12 mouse cellular contexts compared by ENCODE assay signal in genomic region chr16:30055927-30056326, GRCm38 (mm10).
"Had no signal": no experiment of that assay in that cellular context is flagged by ENCODE, and none has a peak within 500 bp of the region (broad histone marks: within the 10 kb centered on the region; RNA-seq: fewer than 3 reads in every experiment).

No protein-coding gene starts in this region.

- ATAC-seq: midbrain, embryonic 15.5 days had no signal

- H3K9me3 ChIP-seq: hindbrain, embryonic 13.5 days; limb, embryonic 13.5 days; midbrain, embryonic 10.5 days; midbrain, embryonic 15.5 days; neural tube, embryonic 12.5 days had no signal

- DNase-seq: kidney, adult 18-20 months; kidney, postnatal 14 days; left cerebral cortex, postnatal 4 days; lung, adult 18-20 months; thymus, postnatal 14 days had no signal

- H3K9ac ChIP-seq: hindbrain, embryonic 13.5 days; limb, embryonic 13.5 days; liver, embryonic 14.5 days; midbrain, embryonic 15.5 days; neural tube, embryonic 12.5 days had no signal

- H3K4me3 ChIP-seq: hindbrain, embryonic 13.5 days; layer of hippocampus, adult 2 months; limb, embryonic 13.5 days; midbrain, embryonic 10.5 days; midbrain, embryonic 15.5 days; neural tube, embryonic 12.5 days had no signal

- H3K27ac ChIP-seq: hindbrain, embryonic 13.5 days; layer of hippocampus, adult 2 months; limb, embryonic 13.5 days; liver, embryonic 14.5 days; midbrain, embryonic 10.5 days; midbrain, embryonic 15.5 days; neural tube, embryonic 12.5 days had no signal

- H3K36me3 ChIP-seq: hindbrain, embryonic 13.5 days; limb, embryonic 13.5 days; midbrain, embryonic 10.5 days; midbrain, embryonic 15.5 days; neural tube, embryonic 12.5 days had no signal

- H3K4me2 ChIP-seq: hindbrain, embryonic 13.5 days; limb, embryonic 13.5 days; midbrain, embryonic 15.5 days; neural tube, embryonic 12.5 days had no signal
